Mouse (Mus musculus) left cerebral cortex, adult 2 months (tissue): ENCODE data around the gene Ptprs. TPM values are rescaled to one million over a fixed set of nuclear protein-coding genes. Genes with fewer than 3 reads are reported as not detected.
A peak's percentile ranks its signal among the peaks of the same experiment; 100 is the strongest.

Source experiments
- DNase-seq, 2 experiments: peaks; one replicate each; pipeline ENCODE4 v3.0.0; 2021 to 2022; ENCODE audit warnings: low spot score in 2 of 2, mixed read lengths in 1 of 2; ENCODE audit errors: extremely low spot score in 1 of 2
- H3K27ac ChIP-seq: fragments of 200-600 bp; 2 replicates; pipeline ENCODE4 v1.8.1; 2022
- H3K4me3 ChIP-seq: fragments of 200-600 bp; 2 replicates; pipeline ENCODE4 v1.8.1; 2022
- CTCF ChIP-seq: fragments of 200-600 bp; IDR thresholded peaks from 2 replicates; pipeline ENCODE4 v1.8.1; 2022; ENCODE audit warnings: antibody characterized with exemption, mild to moderate bottlenecking, moderate library complexity
- intact Hi-C: fragments of 180-260 bp; cut with DNase I; formaldehyde crosslinking; loops from one replicate; pipeline ENCODE4 v1.15.1; 2025
- total RNA-seq, 2 experiments: library from RNA; stranded (reverse); gene quantifications; 2 replicates each; pipeline ENCODE4 v1.2.3; 2021

The Ptprs gene
- total RNA-seq, 2 experiments from 2014 or later, result 645 to 696 TPM

- Histone ChIP-seq H3K4me3 (no peak overlapping the region), H3K27ac (no peak overlapping the region)
- TF ChIP-seq CTCF, result no peak
- intact Hi-C loops, result no loop called here
- no peak for DNase-seq
Observed at GRCm38 (mm10) chr17:56488028-56488427, 11.7 kb upstream of the Ptprs start.

- intact Hi-C loops, result no loop called here
- H3K4me3 ChIP-seq, result no peak overlapping the region
- DNase-seq, result no peak
- no peak overlapping the region for H3K27ac ChIP-seq
- TF ChIP-seq CTCF, result peak; percentile 40
Observed at GRCm38 (mm10) chr17:56487441-56487888, 11.2 kb upstream of the Ptprs start.

- H3K4me3 ChIP-seq, result no peak overlapping the region
- intact Hi-C loops, result no loop called here
- TF ChIP-seq CTCF, result no peak
- H3K27ac ChIP-seq, result no peak overlapping the region
- DNase-seq, result no peak
Observed at GRCm38 (mm10) chr17:56485926-56486325, 9.6 kb upstream of the Ptprs start.

- intact Hi-C loops, result no loop called here
- Histone ChIP-seq H3K27ac (no peak overlapping the region), H3K4me3 (no peak overlapping the region)
- no peak for TF ChIP-seq CTCF
- DNase-seq, result no peak
Observed at GRCm38 (mm10) chr17:56485118-56485517, 8.8 kb upstream of the Ptprs start.

GRCm38 (mm10) chr17:56482671-56483070, 6.4 kb upstream of the Ptprs start:
- Histone ChIP-seq H3K27ac (no peak overlapping the region), H3K4me3 (no peak overlapping the region)
- intact Hi-C loops, result no loop called here
- no peak for DNase-seq
- no peak for TF ChIP-seq CTCF

GRCm38 (mm10) chr17:56479358-56479757, 3.1 kb upstream of the Ptprs start:
- Histone ChIP-seq H3K27ac (no peak overlapping the region), H3K4me3 (no peak overlapping the region)
- DNase-seq, result peak; percentile 67 to 69
- peak; percentile 86 for TF ChIP-seq CTCF
- intact Hi-C loops, result loop anchor here (5.0 kb wide), 1 partner anchor 73 kb away; the partner anchor contains the start of gene Gm20219

GRCm38 (mm10) chr17:56478191-56478611, 1.9 kb upstream of the Ptprs start:
- TF ChIP-seq CTCF, result no peak
- DNase-seq, result no peak
- H3K4me3 ChIP-seq, result no peak overlapping the region
- intact Hi-C loops, result loop anchor here (5.0 kb wide), 1 partner anchor 74 kb away; the partner anchor contains the start of gene Gm20219
- H3K27ac ChIP-seq, result no peak overlapping the region

GRCm38 (mm10) chr17:56477191-56477818, 1.0 kb upstream of the Ptprs start:
- TF ChIP-seq CTCF, result no peak
- intact Hi-C loops, result loop anchor here (2.0 to 5.0 kb wide), 2 partner anchors 75 to 117 kb away; partner anchors contain the start of gene Gm20219
- Histone ChIP-seq H3K27ac (no peak overlapping the region), H3K4me3 (no peak overlapping the region)
- no peak for DNase-seq

- no peak for TF ChIP-seq CTCF
- intact Hi-C loops, result loop anchor here (1.0 to 5.0 kb wide), 4 partner anchors 31 to 115 kb away; partner anchors contain the start of gene Gm20219
- Histone ChIP-seq H3K4me3 (peak overlapping the region; percentile 89), H3K27ac (peak overlapping the region; percentile 96)
- DNase-seq, result peak; percentile 60 to 65
Observed at GRCm38 (mm10) chr17:56475584-56476401, 490 bp downstream of the Ptprs start.

- Histone ChIP-seq H3K27ac (peak overlapping the region; percentile 96), H3K4me3 (peak overlapping the region; percentile 89)
- intact Hi-C loops, result loop anchor here (2.0 to 5.0 kb wide), 2 partner anchors 32 to 77 kb away; partner anchors contain the start of gene Gm20219
- peak; percentile 60 to 66 for DNase-seq
- TF ChIP-seq CTCF, result no peak
Observed at GRCm38 (mm10) chr17:56474831-56475581, 1.3 kb downstream of the Ptprs start.

GRCm38 (mm10) chr17:56474311-56474830, 1.9 kb downstream of the Ptprs start:
- peak overlapping the region; percentile 96 for H3K27ac ChIP-seq
- intact Hi-C loops, result loop anchor here (2.0 kb wide), 1 partner anchor 32 kb away; no protein-coding TSS in a partner anchor
- peak overlapping the region; percentile 89 for H3K4me3 ChIP-seq
- DNase-seq, result peak in 1 of 2 experiments; percentile 38
- no peak for TF ChIP-seq CTCF
